Mouse (Mus musculus) cortical plate, adult 2 months (tissue): ENCODE data around the gene Hspg2. TPM values are rescaled to one million over a fixed set of nuclear protein-coding genes. Genes with fewer than 3 reads are reported as not detected.

Experiments used
- H3K27ac ChIP-seq: fragments of 200-500 bp; 2 replicates; pipeline ENCODE4 v1.5.1; 2012; ENCODE audit warnings: low read length, control low read depth, inconsistent platforms; ENCODE audit not compliant: insufficient read depth
- H3K4me1 ChIP-seq: fragments of 200-500 bp; 2 replicates; pipeline ENCODE4 v1.6.1; 2011; ENCODE audit warnings: low read length; ENCODE audit not compliant: control insufficient read depth, insufficient read depth
- H3K4me3 ChIP-seq: fragments of 200-500 bp; 2 replicates; pipeline ENCODE4 v1.5.1; 2011; ENCODE audit warnings: mild to moderate bottlenecking, low read length, control low read depth; ENCODE audit not compliant: insufficient read depth
- CTCF ChIP-seq: fragments of 200-500 bp; IDR thresholded peaks from 2 replicates; pipeline ENCODE4 v1.5.1; 2011; ENCODE audit warnings: mild to moderate bottlenecking, control low read depth, low read length; ENCODE audit not compliant: insufficient read depth; ENCODE audit errors: extremely low read depth
- POLR2A ChIP-seq: fragments of 200-500 bp; IDR thresholded peaks from 2 replicates; pipeline ENCODE4 v1.6.1; 2011; ENCODE audit warnings: mild to moderate bottlenecking, low read length, control low read depth; ENCODE audit not compliant: insufficient read depth; ENCODE audit errors: extremely low read depth
- polyA plus RNA-seq: library from polyadenylated mRNA; depleted of rRNA; stranded (reverse); fragments of >200 nt; gene quantifications from 2 replicates; pipeline ENCODE4 v1.2.3, GENCODE M21; 2012

Gene Hspg2
- polyA plus RNA-seq, 1 experiment, result 2.6 TPM

DNA sequence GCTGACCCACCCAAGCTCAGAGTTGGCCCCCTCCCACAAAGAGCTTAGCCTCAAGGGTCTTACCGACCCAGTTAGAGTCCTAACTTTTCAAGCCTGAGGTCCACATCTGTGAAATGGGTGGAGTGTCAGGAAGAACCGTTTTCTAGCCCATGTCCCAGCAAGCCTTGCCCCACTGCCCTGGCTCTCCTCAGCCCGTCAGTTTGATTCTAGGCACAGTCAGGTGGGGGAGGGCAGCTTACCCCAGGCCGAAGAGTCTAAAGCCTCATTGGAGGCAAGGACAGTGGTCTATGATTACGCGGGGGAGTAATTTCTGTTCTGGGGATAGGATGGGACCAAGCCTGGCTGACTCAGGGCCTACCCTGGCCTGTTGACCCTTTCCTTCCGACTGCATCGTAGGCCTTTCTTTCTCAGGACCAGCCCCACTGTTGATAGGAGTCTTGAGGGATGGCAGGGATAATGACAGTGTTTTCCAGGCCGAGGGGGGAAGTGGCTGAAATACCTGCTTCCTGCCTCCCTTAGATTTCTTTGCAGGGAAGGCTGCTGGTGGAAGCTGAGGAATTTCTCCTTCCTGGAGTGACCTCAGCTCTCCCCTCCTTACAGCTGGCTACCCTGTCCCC is 2.2 kb downstream of the Hspg2 start:
- no peaks in the 10 kb centered on the region for H3K4me1 ChIP-seq
- H3K4me3 ChIP-seq, result no peak overlapping the region
- TF ChIP-seq POLR2A, result no peak
- no peak for TF ChIP-seq CTCF
- H3K27ac ChIP-seq, result no peak overlapping the region

GRCm38 (mm10) chr4:137471326-137471725 is 2.8 kb downstream of the Hspg2 start:
- TF ChIP-seq POLR2A (no peak), CTCF (no peak)
- H3K4me1 ChIP-seq, result no peaks in the 10 kb centered on the region
- H3K4me3 ChIP-seq, result no peak overlapping the region
- no peak overlapping the region for H3K27ac ChIP-seq

DNA sequence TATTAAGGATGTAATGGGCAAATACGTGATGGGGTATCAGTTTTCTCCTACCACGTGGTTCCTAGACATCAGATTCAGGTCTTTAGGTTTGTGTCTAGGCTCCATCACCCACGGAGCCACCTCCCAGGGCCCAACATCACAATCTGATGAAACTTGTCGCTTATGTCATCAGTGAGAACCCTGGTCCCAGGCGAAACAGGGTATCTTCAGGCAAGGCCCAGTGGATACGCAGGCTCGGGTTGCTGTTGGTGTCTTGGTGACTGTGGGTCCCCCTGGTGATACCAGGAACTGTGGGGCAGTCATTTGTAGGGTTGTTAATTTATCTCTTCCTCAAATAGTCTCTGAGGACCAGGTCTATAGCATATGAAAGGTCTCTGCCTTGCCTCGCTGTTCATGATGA is 4.7 kb downstream of the Hspg2 start:
- Histone ChIP-seq H3K27ac (no peak overlapping the region), H3K4me3 (no peak overlapping the region), H3K4me1 (no peaks in the 10 kb centered on the region)
- TF ChIP-seq CTCF (no peak), POLR2A (no peak)

DNA sequence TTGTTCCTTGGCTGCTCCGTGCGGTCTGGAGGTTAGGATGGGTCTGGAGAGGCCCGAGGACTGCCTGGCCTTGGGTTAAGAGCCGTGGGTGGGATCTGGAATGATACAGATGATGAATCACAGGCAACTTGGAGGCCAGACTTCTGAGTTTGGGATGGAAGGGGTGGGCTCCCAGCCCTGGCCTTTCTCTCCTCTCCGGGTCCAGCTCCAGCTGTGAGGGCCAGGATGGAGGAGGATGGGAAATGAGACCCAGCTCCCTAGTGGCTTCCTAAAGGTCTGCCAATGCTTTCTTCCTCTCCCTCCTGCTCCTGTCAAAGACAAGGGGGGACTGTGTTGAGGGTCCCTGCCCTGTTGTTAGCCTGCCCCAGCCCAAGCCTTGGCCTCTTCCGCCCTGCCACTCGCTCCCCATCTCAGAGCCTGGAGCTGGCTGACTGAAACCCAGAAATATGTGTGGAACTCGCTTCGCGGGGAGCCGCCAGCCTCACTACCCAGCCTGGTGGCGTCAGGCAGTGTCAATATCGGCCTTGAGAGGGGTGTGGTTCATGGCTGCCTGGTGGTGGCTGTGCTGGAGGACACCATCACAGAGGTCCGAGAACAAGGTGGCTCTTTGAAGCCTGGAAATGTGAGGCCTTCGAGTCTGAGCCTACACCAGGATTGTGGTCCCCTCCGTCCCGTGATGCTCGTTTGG is 5.3 kb downstream of the Hspg2 start:
- H3K27ac ChIP-seq, result no peak overlapping the region
- no peaks in the 10 kb centered on the region for H3K4me1 ChIP-seq
- TF ChIP-seq POLR2A (no peak), CTCF (no peak)
- no peak overlapping the region for H3K4me3 ChIP-seq

- TF ChIP-seq POLR2A, result no peak
- TF ChIP-seq CTCF, result no peak
- H3K4me1 ChIP-seq, result no peaks in the 10 kb centered on the region
- H3K27ac ChIP-seq, result no peak overlapping the region
Measured at GRCm38 (mm10) chr4:137474694-137475093, 6.1 kb downstream of the Hspg2 start.

DNA sequence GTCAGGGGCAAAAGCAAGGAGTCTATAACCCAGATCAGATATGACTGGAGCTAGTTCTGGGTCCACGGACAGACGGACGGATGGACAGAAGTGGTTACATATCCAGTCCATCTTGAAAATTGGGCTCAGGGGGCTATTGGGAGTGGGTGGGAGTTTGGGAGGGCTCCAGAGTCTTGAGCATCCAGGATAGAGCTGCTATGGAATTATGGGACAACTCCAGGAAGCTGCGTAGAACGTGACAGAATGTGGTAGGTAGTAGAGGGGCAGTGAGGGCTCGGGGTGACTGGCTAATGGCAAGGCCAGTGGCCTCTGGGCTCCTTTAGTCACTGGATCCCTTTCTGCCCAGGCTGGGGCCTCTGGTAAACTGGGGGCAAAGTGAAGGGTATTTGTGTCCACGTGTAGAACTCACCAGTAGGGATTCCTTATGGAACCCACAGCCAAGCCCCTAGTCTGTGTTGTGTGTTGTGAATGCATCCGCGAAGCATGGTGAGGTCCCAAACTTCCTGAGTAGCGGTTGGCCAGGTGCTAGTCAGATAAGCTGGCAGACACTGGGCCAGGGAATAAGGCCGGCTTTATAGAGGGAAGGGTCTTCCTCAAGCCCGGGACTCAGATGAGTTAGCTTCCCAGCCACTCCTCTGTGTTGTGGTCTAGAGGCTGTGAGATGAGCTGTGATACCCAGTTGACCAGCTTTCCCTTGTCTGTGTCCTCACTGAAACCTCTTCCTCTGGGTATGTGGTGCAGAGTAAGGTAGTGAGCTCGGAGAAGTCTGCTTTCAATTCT is 6.9 kb downstream of the Hspg2 start:
- TF ChIP-seq CTCF, result no peak
- TF ChIP-seq POLR2A, result no peak
- no peak overlapping the region for H3K4me3 ChIP-seq

More at GRCm38 (mm10) chr4:137474694-137475093, 6.1 kb downstream of the Hspg2 start:
- no peak overlapping the region for H3K4me3 ChIP-seq

DNA sequence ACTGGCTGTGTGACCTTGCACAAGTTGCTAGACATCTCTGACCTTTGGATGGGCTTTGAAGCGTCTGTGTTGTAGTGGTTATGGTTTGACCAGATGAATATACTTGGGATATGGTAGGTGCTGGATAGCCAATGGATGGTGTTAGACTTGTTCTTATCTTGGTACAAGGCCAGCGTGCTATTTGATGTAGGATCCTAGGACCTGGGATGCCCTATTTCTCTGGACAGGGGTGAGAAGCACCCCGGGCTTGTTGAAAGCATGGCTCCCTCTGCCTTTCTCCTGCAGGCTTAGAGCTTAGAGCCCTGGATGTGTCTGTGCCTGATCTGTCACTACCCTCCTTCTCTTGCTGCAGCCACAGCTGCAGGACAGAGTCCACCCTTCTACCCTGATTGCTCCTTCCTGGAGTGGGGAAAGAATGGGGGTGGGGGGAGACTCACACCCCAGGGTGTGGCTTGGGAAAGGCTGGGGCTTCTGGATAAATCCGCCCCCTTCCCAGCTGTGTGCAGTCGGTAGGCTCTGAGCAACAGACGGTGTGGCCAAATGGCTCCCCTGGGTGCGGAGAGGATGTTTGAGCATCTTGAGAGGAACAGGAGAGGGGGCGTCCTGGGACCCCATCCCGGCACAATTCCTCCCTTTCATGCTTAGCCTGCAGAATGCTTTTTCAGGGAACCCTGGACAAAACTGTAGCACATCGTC is 7.6 kb downstream of the Hspg2 start:
- H3K4me3 ChIP-seq, result no peak overlapping the region

More for the DNA sequence above, 6.9 kb downstream of the Hspg2 start:
- Histone ChIP-seq H3K4me1 (no peaks in the 10 kb centered on the region), H3K27ac (no peak overlapping the region)

GRCm38 (mm10) chr4:137476761-137477237 is 8.2 kb downstream of the Hspg2 start:
- Histone ChIP-seq H3K4me1 (no peaks in the 10 kb centered on the region), H3K27ac (no peak overlapping the region), H3K4me3 (no peak overlapping the region)
- TF ChIP-seq POLR2A (no peak), CTCF (no peak)

More for the DNA sequence above, 7.6 kb downstream of the Hspg2 start:
- Histone ChIP-seq H3K4me1 (no peaks in the 10 kb centered on the region), H3K27ac (no peak overlapping the region)
- TF ChIP-seq CTCF (no peak), POLR2A (no peak)

- Histone ChIP-seq H3K4me3 (no peak overlapping the region), H3K27ac (no peak overlapping the region), H3K4me1 (no peaks in the 10 kb centered on the region)
- TF ChIP-seq CTCF (no peak), POLR2A (no peak)
Measured at GRCm38 (mm10) chr4:137477611-137478010, 9.0 kb downstream of the Hspg2 start.

DNA sequence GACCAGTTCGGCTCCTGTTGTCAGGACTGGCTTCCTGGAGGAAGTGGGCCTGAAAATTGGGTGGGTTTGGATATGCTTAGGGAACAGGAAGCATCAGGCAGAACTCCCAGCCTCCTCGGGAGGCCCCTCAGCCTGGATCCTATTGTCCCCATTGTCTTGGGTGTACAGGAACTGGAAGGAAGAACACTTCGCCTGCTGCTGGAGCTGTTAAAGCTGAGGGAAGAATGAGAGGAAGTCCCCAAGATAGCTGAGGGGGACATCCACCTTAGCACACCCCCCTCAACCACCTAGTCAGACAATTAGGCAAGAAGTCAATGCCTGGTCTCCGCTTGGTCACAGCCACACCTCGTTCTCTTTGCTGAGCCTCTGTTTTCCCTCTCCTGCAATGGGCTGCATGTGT is 9.7 kb downstream of the Hspg2 start:
- TF ChIP-seq CTCF, result no peak
- no peak for TF ChIP-seq POLR2A
- no peak overlapping the region for H3K27ac ChIP-seq
- H3K4me1 ChIP-seq, result no peaks in the 10 kb centered on the region

More for the DNA sequence above, 9.7 kb downstream of the Hspg2 start:
- H3K4me3 ChIP-seq, result no peak overlapping the region
